Mouse (Mus musculus): ENCODE measurements around the gene Igfbp1.

Gene Igfbp1

GRCm38 (mm10) chr11:7197491-7197941 is at the start of gene Igfbp1:
Gene Igfbp1, plus strand, starts transcription at chr11:7197782.
- DNase-seq (ENCODE audit: low spot score in 2 of 2) = no peak

- no peak for DNase-seq (ENCODE audit: low spot score in 2 of 2)
Observed at GRCm38 (mm10) chr11:7147945-7148344, 49.6 kb upstream of the Igfbp1 start.

GRCm38 (mm10) chr11:7149471-7149870 is 48.1 kb upstream of the Igfbp1 start:
- DNase-seq (ENCODE audit: low spot score in 2 of 2) = no peak

- no peak for DNase-seq (ENCODE audit: low spot score in 2 of 2)
Observed at GRCm38 (mm10) chr11:7150511-7150910, 47.1 kb upstream of the Igfbp1 start.

GRCm38 (mm10) chr11:7152371-7152770 is 45.2 kb upstream of the Igfbp1 start:
- no peak for DNase-seq (ENCODE audit: low spot score in 2 of 2)

- no peak for DNase-seq (ENCODE audit: low spot score in 2 of 2)
Observed at GRCm38 (mm10) chr11:7153081-7153480, 44.5 kb upstream of the Igfbp1 start.

GRCm38 (mm10) chr11:7156427-7156826 is 41.2 kb upstream of the Igfbp1 start:
- no peak for DNase-seq (ENCODE audit: low spot score in 2 of 2)

- DNase-seq (ENCODE audit: low spot score in 2 of 2) = no peak
Observed at GRCm38 (mm10) chr11:7158196-7158595, 39.4 kb upstream of the Igfbp1 start.

- DNase-seq (ENCODE audit: low spot score in 2 of 2) = no peak
Observed at GRCm38 (mm10) chr11:7160146-7160545, 37.4 kb upstream of the Igfbp1 start.

- DNase-seq (ENCODE audit: low spot score in 2 of 2) = no peak
Observed at GRCm38 (mm10) chr11:7160637-7161101, 36.9 kb upstream of the Igfbp1 start.

- DNase-seq (ENCODE audit: low spot score in 2 of 2) = no peak
Observed at GRCm38 (mm10) chr11:7161502-7162174, 35.9 kb upstream of the Igfbp1 start.

- DNase-seq (ENCODE audit: low spot score in 2 of 2) = no peak
Observed at GRCm38 (mm10) chr11:7164416-7164815, 33.2 kb upstream of the Igfbp1 start.

GRCm38 (mm10) chr11:7169645-7170044 is 27.9 kb upstream of the Igfbp1 start:
- DNase-seq (ENCODE audit: low spot score in 2 of 2) = no peak

- no peak for DNase-seq (ENCODE audit: low spot score in 2 of 2)
Observed at GRCm38 (mm10) chr11:7173664-7174063, 23.9 kb upstream of the Igfbp1 start.

GRCm38 (mm10) chr11:7178724-7179123 is 18.9 kb upstream of the Igfbp1 start:
- DNase-seq (ENCODE audit: low spot score in 2 of 2) = no peak

GRCm38 (mm10) chr11:7179276-7179675 is 18.3 kb upstream of the Igfbp1 start:
- no peak for DNase-seq (ENCODE audit: low spot score in 2 of 2)

GRCm38 (mm10) chr11:7182409-7183042 is 15.1 kb upstream of the Igfbp1 start:
- DNase-seq (ENCODE audit: low spot score in 2 of 2) = no peak

- no peak for DNase-seq (ENCODE audit: low spot score in 2 of 2)
Observed at GRCm38 (mm10) chr11:7184420-7184819, 13.2 kb upstream of the Igfbp1 start.

- DNase-seq (ENCODE audit: low spot score in 2 of 2) = no peak
Observed at GRCm38 (mm10) chr11:7187472-7187871, 10.1 kb upstream of the Igfbp1 start.

- DNase-seq (ENCODE audit: low spot score in 2 of 2) = no peak
Observed at GRCm38 (mm10) chr11:7188469-7188868, 9.1 kb upstream of the Igfbp1 start, which contains the start of gene Gm11985. Gene Gm11985, minus strand, starts transcription at chr11:7188569.

- no peak for DNase-seq (ENCODE audit: low spot score in 2 of 2)
Observed at GRCm38 (mm10) chr11:7192710-7193109, 4.9 kb upstream of the Igfbp1 start.

GRCm38 (mm10) chr11:7193134-7193533 is 4.4 kb upstream of the Igfbp1 start:
- DNase-seq (ENCODE audit: low spot score in 2 of 2) = no peak
